Mouse (Mus musculus) cortical plate, adult 2 months (tissue): ENCODE results near the gene Cpne5.

Experiments
- CTCF ChIP-seq: fragments of 200-500 bp; IDR thresholded peaks from 2 replicates; pipeline ENCODE4 v1.5.1; 2011; ENCODE audit warnings: mild to moderate bottlenecking, control low read depth, low read length; ENCODE audit not compliant: insufficient read depth; ENCODE audit errors: extremely low read depth
- POLR2A ChIP-seq: fragments of 200-500 bp; IDR thresholded peaks from 2 replicates; pipeline ENCODE4 v1.6.1; 2011; ENCODE audit warnings: mild to moderate bottlenecking, low read length, control low read depth; ENCODE audit not compliant: insufficient read depth; ENCODE audit errors: extremely low read depth

DNA sequence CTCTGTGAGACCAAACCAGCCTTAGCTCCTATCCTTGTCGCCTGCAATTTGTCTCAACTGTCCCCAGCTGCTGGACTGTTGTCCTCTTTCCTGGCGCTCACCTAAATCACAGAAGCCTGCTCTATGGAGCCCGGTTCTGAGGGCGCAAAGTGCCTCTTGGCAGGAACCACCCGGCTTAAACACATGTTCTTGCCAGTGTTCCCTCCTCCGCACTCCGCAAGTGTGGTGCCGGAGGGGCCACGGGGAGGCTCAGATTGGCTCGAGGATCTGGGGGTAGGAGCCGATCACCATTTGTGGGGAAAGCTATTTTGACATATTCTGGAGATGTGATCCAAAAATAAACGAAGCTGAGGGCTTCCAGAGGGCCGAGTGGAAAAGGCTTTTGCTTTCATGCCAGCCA lies 9.9 kb upstream of the Cpne5 start:
- TF ChIP-seq CTCF (no peak), POLR2A (no peak)
